Mouse (Mus musculus) lung, adult 18-20 months (tissue): ENCODE data around the gene Pum1.

ENCODE experiments used
- DNase-seq, 2 experiments: peaks; one replicate each; pipeline ENCODE4 v3.0.0; 2022; ENCODE audit warnings: mixed read lengths in 2 of 2

Pum1 gene

GRCm38 (mm10) chr4:130828851-130829673 is 165.9 kb downstream of the Pum1 start:
- peak; percentile 58 to 72 for DNase-seq
